Mouse (Mus musculus): ENCODE results near the gene Tnfsf13b.

The Tnfsf13b gene

DNA sequence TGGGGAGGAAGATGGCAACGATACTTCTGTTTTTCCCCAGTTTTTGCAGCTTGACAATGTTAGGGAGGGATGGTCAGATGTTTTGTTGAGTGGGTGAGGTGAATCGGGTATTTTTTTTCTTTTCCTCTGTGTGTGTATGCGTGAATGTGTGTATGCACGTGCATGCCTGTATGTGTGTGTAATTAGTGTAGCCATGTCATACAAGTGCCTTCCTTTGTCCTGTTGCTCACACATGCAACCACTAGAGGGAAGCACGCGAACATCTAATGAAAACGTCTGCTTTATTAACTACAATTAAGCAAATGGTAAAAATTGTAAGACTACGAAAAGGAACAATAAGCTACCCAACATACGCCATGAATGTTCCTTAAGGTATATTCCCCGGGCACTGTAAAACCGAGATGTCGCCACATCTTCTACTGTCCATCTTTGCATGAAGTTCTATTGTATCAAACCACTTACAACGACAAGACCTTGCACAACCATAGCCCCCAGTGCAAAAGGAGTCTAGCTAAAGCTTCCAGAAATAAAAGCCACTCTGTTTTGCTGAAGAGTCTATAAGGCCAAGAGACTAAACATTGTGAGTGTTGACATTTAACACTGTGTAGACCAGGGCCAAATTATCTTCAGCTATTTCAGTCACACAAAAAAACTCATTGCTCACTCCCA is 37.7 kb downstream of the Tnfsf13b start:
- no peak for DNase-seq (ENCODE audit: low spot score in 2 of 2)

DNA sequence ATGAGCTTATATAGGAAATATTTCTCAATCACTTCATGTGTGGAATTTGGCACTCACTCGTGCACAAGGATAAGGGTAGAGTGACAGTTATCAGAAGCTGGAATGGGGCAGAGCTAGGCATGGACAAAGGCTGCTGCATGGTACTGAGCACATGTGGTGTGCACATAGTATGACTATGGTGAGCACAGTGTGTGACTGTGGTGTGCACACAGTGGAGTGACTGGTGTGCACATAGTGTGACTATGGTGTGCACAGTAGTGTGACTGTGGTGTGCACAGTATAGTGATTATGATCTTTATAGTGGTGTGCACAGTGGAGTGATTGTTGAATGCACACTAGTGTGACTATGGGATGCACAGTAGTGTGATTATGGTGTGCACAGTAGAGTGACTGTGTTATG is 39.5 kb downstream of the Tnfsf13b start:
- no peak for DNase-seq (ENCODE audit: low spot score in 2 of 2)

DNA sequence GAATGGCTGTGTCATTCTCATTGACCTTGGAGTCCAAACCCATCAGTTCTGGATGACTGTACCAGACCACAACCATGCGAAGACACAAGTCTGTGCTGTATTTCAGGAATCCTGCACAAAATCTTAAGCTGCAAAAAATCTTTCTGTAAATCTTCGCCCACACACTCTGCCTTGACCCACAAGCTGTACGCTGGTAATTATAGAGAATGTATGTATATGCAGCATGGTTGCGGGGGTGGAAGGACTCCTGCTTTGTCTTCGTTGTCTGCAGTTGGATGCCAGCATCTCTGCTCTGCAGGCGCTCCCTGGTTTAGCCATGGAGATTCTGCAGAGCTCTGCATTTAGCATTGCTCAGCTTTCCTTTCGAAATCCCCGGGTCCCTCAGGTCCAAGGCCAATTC is 42.9 kb downstream of the Tnfsf13b start:
- DNase-seq (ENCODE audit: low spot score in 2 of 2) = no peak

DNA sequence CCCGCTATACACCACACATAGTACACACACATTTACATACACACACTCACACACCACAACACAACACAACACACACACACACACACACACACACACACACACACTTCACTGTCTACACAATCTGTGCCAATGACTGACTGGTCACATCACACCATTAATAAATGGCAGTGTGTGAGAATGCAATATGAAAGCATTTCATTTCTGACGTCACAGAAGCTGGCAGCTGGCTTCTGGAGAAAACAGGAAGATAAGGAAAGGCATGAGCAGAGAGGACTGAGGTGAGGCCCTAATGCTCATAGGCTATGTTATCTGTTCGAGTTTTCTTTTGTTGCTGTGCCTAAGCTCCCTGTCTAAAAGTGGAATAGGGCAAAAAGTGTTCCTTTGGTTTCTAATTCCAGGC is 45.3 kb downstream of the Tnfsf13b start:
- no peak for DNase-seq (ENCODE audit: low spot score in 2 of 2)

DNA sequence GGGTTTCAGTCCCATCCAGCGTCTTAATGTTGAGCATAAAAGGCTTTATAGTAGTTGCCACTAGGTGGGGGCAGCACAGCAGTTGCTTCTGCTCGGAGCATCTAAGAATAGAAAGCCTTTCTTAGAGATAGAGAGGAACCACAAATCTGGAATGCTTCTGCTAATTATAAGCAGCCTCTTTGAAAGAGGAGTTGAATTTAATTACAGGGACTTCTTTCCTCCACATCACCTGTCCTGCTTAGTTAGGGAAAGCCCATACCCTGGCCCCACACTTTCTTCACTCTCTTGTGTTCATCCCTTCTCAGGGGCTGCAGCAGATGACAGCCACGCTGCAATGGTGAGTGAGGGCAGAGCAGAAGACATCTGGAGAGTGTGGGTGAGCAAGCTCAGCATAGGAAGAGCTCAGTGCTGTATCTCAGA is 47.3 kb downstream of the Tnfsf13b start:
- no peak for DNase-seq (ENCODE audit: low spot score in 2 of 2)

DNA sequence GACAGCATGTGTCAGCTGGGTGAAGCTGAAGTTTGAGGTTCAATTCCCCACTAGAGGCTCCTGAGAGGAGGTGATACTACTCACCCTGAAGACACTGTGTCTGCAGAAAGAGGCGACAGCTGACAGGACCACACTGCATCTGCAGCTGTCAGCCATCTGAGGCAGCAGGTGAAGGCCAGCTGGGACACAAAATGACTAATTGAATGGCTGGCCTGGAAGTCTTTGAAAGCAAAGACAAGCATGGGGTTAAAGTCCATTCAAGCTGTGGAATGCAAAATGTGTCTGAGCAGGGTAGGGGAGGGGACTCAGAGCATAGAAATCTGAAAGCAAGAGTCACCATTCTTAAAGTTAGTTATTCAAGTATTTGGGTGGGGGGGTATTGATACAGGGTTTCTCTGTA is 54.7 kb downstream of the Tnfsf13b start:
- no peak for DNase-seq (ENCODE audit: low spot score in 2 of 2)

DNA sequence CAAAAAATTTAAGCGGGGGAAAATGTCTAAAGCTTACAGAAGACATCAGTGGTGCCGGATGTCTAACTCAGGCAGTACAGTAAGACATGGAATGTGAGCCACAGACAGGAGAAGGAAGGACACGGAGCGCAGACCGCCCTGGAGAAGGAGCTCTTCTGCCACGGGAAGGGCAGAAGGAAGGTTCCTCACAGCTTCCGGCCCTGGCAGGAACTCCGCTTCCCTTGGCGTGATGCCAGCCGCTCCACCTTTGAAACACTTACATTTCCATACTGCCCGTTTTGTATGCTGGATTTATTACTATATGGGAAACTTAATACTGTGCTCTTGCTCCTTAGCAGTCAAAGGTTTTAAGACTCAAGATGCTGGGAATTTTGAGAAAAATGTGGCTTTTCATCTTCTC is 60.6 kb downstream of the Tnfsf13b start:
- no peak for DNase-seq (ENCODE audit: low spot score in 2 of 2)

DNA sequence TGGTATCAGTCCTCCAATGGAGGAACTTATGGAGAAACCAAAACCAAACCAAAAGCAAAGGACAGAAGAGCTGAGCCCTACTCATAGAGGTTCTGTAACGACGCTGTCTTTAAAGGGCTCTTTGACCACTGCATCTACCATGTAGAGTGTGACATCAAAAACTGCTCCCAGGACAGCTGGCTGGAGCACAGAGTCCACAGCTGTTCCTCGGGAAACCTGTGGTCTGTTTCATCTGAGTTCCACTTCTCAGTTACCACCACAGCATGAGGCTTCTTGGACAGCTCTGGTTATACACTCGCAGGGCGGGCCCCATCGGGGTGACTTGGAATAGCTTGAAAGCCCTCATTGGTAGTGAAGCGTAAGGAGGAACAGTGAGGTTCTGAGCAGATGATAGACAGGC is 61.5 kb downstream of the Tnfsf13b start:
- no peak for DNase-seq (ENCODE audit: low spot score in 2 of 2)

DNA sequence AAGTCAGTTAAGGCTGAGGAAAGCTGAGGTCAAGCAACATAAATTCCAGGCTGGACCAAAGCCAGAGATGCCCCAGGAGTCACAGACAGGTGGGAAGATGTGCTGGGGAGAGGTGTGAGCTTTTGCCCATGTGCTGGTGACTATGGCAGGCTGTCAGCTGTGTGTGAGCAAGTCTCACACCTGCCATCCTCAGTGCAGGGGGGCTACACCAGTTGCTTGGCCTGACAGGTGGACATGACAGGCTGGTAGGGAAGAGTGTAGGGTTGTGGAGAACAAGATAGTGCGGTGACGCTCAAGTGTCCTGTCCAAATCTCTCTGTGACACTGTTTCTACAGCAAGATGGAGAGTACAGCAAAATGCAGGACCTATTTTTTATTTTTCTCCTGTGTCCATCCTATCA is 66.1 kb downstream of the Tnfsf13b start:
- no peak for DNase-seq (ENCODE audit: low spot score in 2 of 2)
